Mouse (Mus musculus): ENCODE data around the gene Olfr1338. TPM values are rescaled to one million over a fixed set of nuclear protein-coding genes. Genes with fewer than 3 reads are reported as not detected.
"Not testable (repeated sequence)": the region's sequence is repeated elsewhere in the genome, so short reads cannot be mapped to it uniquely, and the experiment has no call there.

Olfr1338 gene
- polyA plus RNA-seq (2012; rRNA removed) (not detected in 2 replicates), polyA plus RNA-seq (2014; fragmentation: Nextera tagmentation; extraction: Ambion mirVana) (not detected in 2 replicates)

GRCm38 (mm10) chr4:118758637-118759036 lies at the start of gene Olfr1338:
Gene Olfr1338, minus strand, starts transcription at chr4:118758737.
- Histone ChIP-seq H3K9ac (ENCODE audit: low read depth, low read length, severe bottlenecking) (no peak within 1 kb of the TSS), H3K4me2 (replicated peaks; ENCODE audit: low read depth, low read length, severe bottlenecking) (no peak within 1 kb of the TSS), H3K4me3 (replicated peaks; ENCODE audit: low read length) (no peak within 1 kb of the TSS), H3K27me3 (ENCODE audit: control insufficient read depth, insufficient read depth, low read length) (no peaks in the 10 kb centered on the region), H3K27ac (replicated peaks; ENCODE audit: low read depth, low read length) (no peak within 1 kb of the TSS), H3K9me3 (ENCODE audit: control insufficient read depth, low read length) (no peaks in the 10 kb centered on the region), H3K36me3 (ENCODE audit: control insufficient read depth, insufficient read depth, low read length) (no peaks in the 10 kb centered on the region), H3K4me1 (ENCODE audit: control insufficient read depth, insufficient read depth, low read length) (no peaks in the 10 kb centered on the region)
- no peak for TF ChIP-seq POLR2A (IDR thresholded peaks at IDR 0.05; ENCODE audit: borderline replicate concordance, extremely low read depth, insufficient read depth, insufficient read length)
- 59% methylated on average over 1 of the region's 1 CpGs for WGBS
- no peak for DNase-seq (ENCODE audit: low spot score)
- no peak for ATAC-seq (ENCODE audit: low FRiP score, low read depth)

- H3K27me3 ChIP-seq (ENCODE audit: control insufficient read depth, insufficient read depth, low read length); DNase-seq (ENCODE audit: low spot score); H3K4me3 ChIP-seq (replicated peaks; ENCODE audit: low read length); H3K9ac ChIP-seq (ENCODE audit: low read depth, low read length, severe bottlenecking); ATAC-seq (ENCODE audit: low FRiP score, low read depth); H3K4me1 ChIP-seq (ENCODE audit: control insufficient read depth, insufficient read depth, low read length); H3K4me2 ChIP-seq (replicated peaks; ENCODE audit: low read depth, low read length, severe bottlenecking); H3K27ac ChIP-seq (replicated peaks; ENCODE audit: low read depth, low read length); H3K9me3 ChIP-seq (ENCODE audit: control insufficient read depth, low read length); H3K36me3 ChIP-seq (ENCODE audit: control insufficient read depth, insufficient read depth, low read length): not testable (repeated sequence)
These were observed 34.3 kb upstream of the Olfr1338 start for GRCm38 (mm10) chr4:118792796-118793195.

- ATAC-seq (ENCODE audit: low FRiP score, low read depth) (no peak), DNase-seq (ENCODE audit: low spot score) (no peak)
- no peak within 1 kb of the TSS for H3K27ac ChIP-seq (replicated peaks; ENCODE audit: low read depth, low read length)
These were observed 23.9 kb upstream of the Olfr1338 start, which contains the start of gene Olfr1337 for GRCm38 (mm10) chr4:118782486-118782885. Gene Olfr1337, minus strand, starts transcription at chr4:118782586.

GRCm38 (mm10) chr4:118741881-118742280 lies 16.7 kb downstream of the Olfr1338 start:
- Histone ChIP-seq H3K4me1 (ENCODE audit: control insufficient read depth, insufficient read depth, low read length) (no peaks in the 10 kb centered on the region), H3K4me3 (replicated peaks; ENCODE audit: low read length) (no peak overlapping the region), H3K27ac (replicated peaks; ENCODE audit: low read depth, low read length) (no peak overlapping the region), H3K4me2 (replicated peaks; ENCODE audit: low read depth, low read length, severe bottlenecking) (no peak overlapping the region), H3K36me3 (ENCODE audit: control insufficient read depth, insufficient read depth, low read length) (no peaks in the 10 kb centered on the region), H3K9ac (ENCODE audit: low read depth, low read length, severe bottlenecking) (no peak overlapping the region), H3K9me3 (ENCODE audit: control insufficient read depth, low read length) (no peaks in the 10 kb centered on the region), H3K27me3 (ENCODE audit: control insufficient read depth, insufficient read depth, low read length) (no peaks in the 10 kb centered on the region; the same call in 1 of the 2 replicates)
- no peak for TF ChIP-seq POLR2A (IDR thresholded peaks at IDR 0.05; ENCODE audit: borderline replicate concordance, extremely low read depth, insufficient read depth, insufficient read length)
- ATAC-seq (ENCODE audit: low FRiP score, low read depth): no peak
- WGBS: 8% methylated on average over 16 of the region's 16 CpGs
- no peak for DNase-seq (ENCODE audit: low spot score)

More at GRCm38 (mm10) chr4:118782486-118782885, 23.9 kb upstream of the Olfr1338 start, which contains the start of gene Olfr1337:
- Histone ChIP-seq H3K4me2 (replicated peaks; ENCODE audit: low read depth, low read length, severe bottlenecking) (no peak within 1 kb of the TSS), H3K9me3 (ENCODE audit: control insufficient read depth, low read length) (no peaks in the 10 kb centered on the region), H3K36me3 (ENCODE audit: control insufficient read depth, insufficient read depth, low read length) (no peaks in the 10 kb centered on the region), H3K9ac (ENCODE audit: low read depth, low read length, severe bottlenecking) (no peak within 1 kb of the TSS), H3K4me1 (ENCODE audit: control insufficient read depth, insufficient read depth, low read length) (no peaks in the 10 kb centered on the region), H3K27me3 (ENCODE audit: control insufficient read depth, insufficient read depth, low read length) (no peaks in the 10 kb centered on the region), H3K4me3 (replicated peaks; ENCODE audit: low read length) (no peak within 1 kb of the TSS)
- TF ChIP-seq POLR2A (IDR thresholded peaks at IDR 0.05; ENCODE audit: borderline replicate concordance, extremely low read depth, insufficient read depth, insufficient read length): no peak
- WGBS: 83% methylated on average over 2 of the region's 2 CpGs

- Histone ChIP-seq H3K4me3 (replicated peaks; ENCODE audit: low read length) (no peak overlapping the region), H3K4me2 (replicated peaks; ENCODE audit: low read depth, low read length, severe bottlenecking) (no peak overlapping the region), H3K4me1 (ENCODE audit: control insufficient read depth, insufficient read depth, low read length) (no peaks in the 10 kb centered on the region), H3K9ac (ENCODE audit: low read depth, low read length, severe bottlenecking) (no peak overlapping the region), H3K27ac (replicated peaks; ENCODE audit: low read depth, low read length) (no peak overlapping the region), H3K9me3 (ENCODE audit: control insufficient read depth, low read length) (no peaks in the 10 kb centered on the region), H3K27me3 (ENCODE audit: control insufficient read depth, insufficient read depth, low read length) (no peaks in the 10 kb centered on the region; the same call in 1 of the 2 replicates), H3K36me3 (ENCODE audit: control insufficient read depth, insufficient read depth, low read length) (no peaks in the 10 kb centered on the region)
- TF ChIP-seq POLR2A (IDR thresholded peaks at IDR 0.05; ENCODE audit: borderline replicate concordance, extremely low read depth, insufficient read depth, insufficient read length): no peak
- ATAC-seq (ENCODE audit: low FRiP score, low read depth) (no peak), DNase-seq (ENCODE audit: low spot score) (no peak)
- 9% methylated on average over 11 of the region's 11 CpGs for WGBS
These were observed 17.4 kb downstream of the Olfr1338 start for GRCm38 (mm10) chr4:118740988-118741698.
